Comparison of ENCODE assay signal across 17 mouse cellular contexts in the genomic region with DNA sequence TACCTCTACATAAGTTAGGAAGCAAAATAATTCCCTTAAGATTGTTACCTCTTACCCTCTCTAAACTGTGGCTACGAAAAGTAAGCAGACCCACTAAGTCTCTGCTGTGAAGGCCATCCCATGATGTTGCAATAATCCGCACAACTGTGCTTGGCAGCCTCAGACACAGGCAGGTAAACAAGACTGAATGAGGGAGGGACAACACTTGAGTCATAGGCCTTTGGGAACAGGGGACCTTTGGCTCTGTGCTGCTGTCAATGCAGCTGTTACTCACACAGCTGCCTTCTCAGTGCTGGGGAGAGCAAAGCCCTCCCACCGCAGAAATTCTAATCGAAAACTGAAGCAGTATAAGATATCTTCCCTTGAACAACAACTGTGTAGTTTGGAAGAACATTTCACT. TPM values are rescaled to one million over a fixed set of nuclear protein-coding genes. Genes with fewer than 3 reads are reported as not detected.
DNase-seq lines count a peak whose midpoint lies in the region; ATAC-seq and TF ChIP-seq lines count a peak whose summit lies in the region.
"Had no signal": no experiment of that assay in that cellular context is flagged by ENCODE, and none has a peak within 500 bp of the region (broad histone marks: within the 10 kb centered on the region; RNA-seq: fewer than 3 reads in every experiment).

No protein-coding gene starts in this region.

- H3K79me2 ChIP-seq in heart, adult 2 months (replicated peaks; ENCODE audit: control insufficient read depth, insufficient read depth, low read length) = no peaks in the 10 kb centered on the region

- TF ChIP-seq CTCF in heart, adult 2 months (IDR thresholded peaks at IDR 0.05) = no peak
- TF ChIP-seq CTCF in liver, postnatal 0 days (IDR thresholded peaks at IDR 0.05; ENCODE audit: low read depth) = no peak

- peak in 1 of 2 experiments; percentile 23 for DNase-seq in heart, adult 2 months
- no peak for DNase-seq in heart, postnatal 14 days
- peak; percentile 26 for DNase-seq in A20 (ENCODE audit: low read depth, low spot score)
- DNase-seq in liver, postnatal 0 days = peak; percentile 47
- no peak for DNase-seq in ovary, postnatal 10 days (ENCODE audit: low spot score)
- no peak for DNase-seq in thymus, postnatal 14 days
- DNase-seq in T-cell, adult 2 months (ENCODE audit: low spot score) = no peak
- DNase-seq: forebrain, postnatal 0 days; gastrocnemius, postnatal 25 days; kidney, adult 9 months; lung, embryonic 14.5 days; midbrain, embryonic 14.5 days; thymus, postnatal 25 days had no signal

- WGBS in heart, adult 2 months = 67% methylated on average over 4 of the region's 4 CpGs
- WGBS in intestine, embryonic 15.5 days = 71% methylated on average over 4 of the region's 4 CpGs
- 51% methylated on average over 4 of the region's 4 CpGs for WGBS in liver, postnatal 0 days (ENCODE audit: insufficient replicate concordance)

- no peaks in the 10 kb centered on the region for H3K9me3 ChIP-seq in intestine, embryonic 15.5 days
- no peaks in the 10 kb centered on the region for H3K9me3 ChIP-seq in liver, postnatal 0 days (ENCODE audit: low read length)
- H3K9me3 ChIP-seq: hindbrain, embryonic 15.5 days had no signal

- 0 out of 2 replicates have a peak, but pooled peaks have one; percentile 43 for TF ChIP-seq EP300 in heart, adult 2 months (IDR thresholded peaks at IDR 0.05; ENCODE audit: insufficient read depth, low read depth, low read length)
- 0 out of 2 replicates have a peak, but pooled peaks have one; percentile 18 for TF ChIP-seq EP300 in liver, postnatal 0 days (IDR thresholded peaks at IDR 0.05; ENCODE audit: low read depth)

- no peak overlapping the region for H3K4me3 ChIP-seq in heart, adult 2 months
- H3K4me3 ChIP-seq in intestine, embryonic 15.5 days (replicated peaks) = no peak overlapping the region
- H3K4me3 ChIP-seq in liver, postnatal 0 days (ENCODE audit: low read depth, low read length) = no peak overlapping the region
- H3K4me3 ChIP-seq: erythroblast, embryonic 14.5 days; hindbrain, embryonic 15.5 days had no signal

- H3K27me3 ChIP-seq in heart, adult 2 months (ENCODE audit: control insufficient read depth, insufficient read depth, low read length) = no peaks in the 10 kb centered on the region
- no peaks in the 10 kb centered on the region for H3K27me3 ChIP-seq in intestine, embryonic 15.5 days (replicated peaks)
- H3K27me3 ChIP-seq in liver, postnatal 0 days (ENCODE audit: insufficient read depth, low read length) = no peaks in the 10 kb centered on the region
- H3K27me3 ChIP-seq: hindbrain, embryonic 15.5 days had no signal

- no peak overlapping the region for H3K9ac ChIP-seq in heart, adult 2 months (ENCODE audit: low read depth, low read length)
- no peak overlapping the region for H3K9ac ChIP-seq in intestine, embryonic 15.5 days
- H3K9ac ChIP-seq in liver, postnatal 0 days (replicated peaks) = no peak overlapping the region
- H3K9ac ChIP-seq: forebrain, postnatal 0 days; hindbrain, embryonic 15.5 days; lung, embryonic 14.5 days had no signal

- H3K4me2 ChIP-seq in intestine, embryonic 15.5 days (replicated peaks) = no peak overlapping the region
- no peak overlapping the region; the same call in 1 of the 2 replicates for H3K4me2 ChIP-seq in liver, postnatal 0 days (ENCODE audit: low read depth, low read length)
- H3K4me2 ChIP-seq: hindbrain, embryonic 15.5 days; lung, embryonic 14.5 days had no signal

- 0 out of 2 replicates have a peak, but pooled peaks cover 3% of the 10 kb centered on the region for H3K36me3 ChIP-seq in heart, adult 2 months (ENCODE audit: control insufficient read depth, insufficient read depth, low read length)
- H3K36me3 ChIP-seq in intestine, embryonic 15.5 days = no peaks in the 10 kb centered on the region
- H3K36me3 ChIP-seq in liver, postnatal 0 days (replicated peaks; ENCODE audit: insufficient read depth, low read length) = no peaks in the 10 kb centered on the region
- H3K36me3 ChIP-seq: hindbrain, embryonic 15.5 days had no signal

- ATAC-seq in intestine, embryonic 15.5 days = peak; percentile 54
- peak; percentile 96 for ATAC-seq in liver, postnatal 0 days
- ATAC-seq: activated CD4-positive, CD25-positive, alpha-beta regulatory T cell, adult 4 months; forebrain, postnatal 0 days had no signal

- no peak overlapping the region for H3K27ac ChIP-seq in heart, adult 2 months
- no peak overlapping the region for H3K27ac ChIP-seq in intestine, embryonic 15.5 days
- H3K27ac ChIP-seq in liver, postnatal 0 days (ENCODE audit: low read depth) = peak overlapping the region; percentile 44; the same call in 1 of the 2 replicates
- H3K27ac ChIP-seq: hindbrain, embryonic 15.5 days had no signal

- peaks cover 14% of the 10 kb centered on the region for H3K4me1 ChIP-seq in heart, adult 2 months (ENCODE audit: control insufficient read depth, insufficient read depth, low read length)
- peaks cover 12% of the 10 kb centered on the region for H3K4me1 ChIP-seq in intestine, embryonic 15.5 days (replicated peaks)
- peaks cover 32% of the 10 kb centered on the region for H3K4me1 ChIP-seq in liver, postnatal 0 days (ENCODE audit: insufficient read depth)

- intact Hi-C loops in heart, adult 2 months (cut with DNase I) = no loop called here
- intact Hi-C loops in heart, postnatal 14 days (cut with DNase I) = no loop called here

- TF ChIP-seq POLR2A in heart, adult 2 months (IDR thresholded peaks at IDR 0.05; ENCODE audit: insufficient read depth, low read depth, low read length) = no peak

RNA-seq across cellular contexts. Expression of gene Tec, which starts 10.5 kb away (rescaled TPM):
- total RNA-seq in heart, adult 2 months (2021) = 10 to 100 TPM; 12.8 to 13.8 TPM
- polyA plus RNA-seq in heart, adult 2 months (2012; rRNA removed) = 5.7 and 9.3 TPM in 2 replicates
- 10 to 100 TPM; 11.0 to 11.9 TPM for total RNA-seq in heart, postnatal 14 days (2021)
- 12.8 and 13.0 TPM in 2 replicates for polyA plus RNA-seq in intestine, embryonic 15.5 days (2015; fragmentation: Nextera tagmentation; extraction: Ambion mirVana)
- 7.5 and 9.2 TPM in 2 replicates for polyA plus RNA-seq in liver, postnatal 0 days (2015; fragmentation: Nextera tagmentation; extraction: Ambion mirVana)
- polyA plus RNA-seq: erythroblast, embryonic 14.5 days had no signal

RNA-seq across cellular contexts. Expression of gene Slain2, which starts 56.3 kb away (rescaled TPM):
- 100 to 1,000 TPM; 149 to 186 TPM for total RNA-seq in heart, adult 2 months (2021)
- 53.7 and 84.5 TPM in 2 replicates for polyA plus RNA-seq in heart, adult 2 months (2012; rRNA removed)
- 100 to 1,000 TPM; 109 to 122 TPM for total RNA-seq in heart, postnatal 14 days (2021)
- polyA plus RNA-seq in intestine, embryonic 15.5 days (2015; fragmentation: Nextera tagmentation; extraction: Ambion mirVana) = 11.9 and 12.9 TPM in 2 replicates
- polyA plus RNA-seq in liver, postnatal 0 days (2015; fragmentation: Nextera tagmentation; extraction: Ambion mirVana) = 4.2 and 5.5 TPM in 2 replicates

Comparison
In these comparisons a context has a peak if more than half of its experiments do, and no peak if none do; other contexts are left out.
1. DNase-seq: peak in A20 (single experiment) and liver, postnatal 0 days (single experiment); none in heart, postnatal 14 days (0 of 2), ovary, postnatal 10 days (single experiment), thymus, postnatal 14 days (single experiment) and T-cell, adult 2 months (single experiment).